Mouse (Mus musculus) layer of hippocampus, postnatal 14 days (tissue): ENCODE measurements around the gene Abca1. TPM values are rescaled to one million over a fixed set of nuclear protein-coding genes. Genes with fewer than 3 reads are reported as not detected.
A peak's percentile ranks its signal among the peaks of the same experiment; 100 is the strongest.

ENCODE experiments used
- DNase-seq, 2 experiments: peaks; one replicate each; pipeline ENCODE4 v3.0.0; 2021 to 2022; ENCODE audit warnings: low spot score in 2 of 2, mixed read lengths in 1 of 2
- total RNA-seq, 2 experiments: library from RNA; stranded (reverse); gene quantifications; 2 replicates each; pipeline ENCODE4 v1.2.3; 2021

Abca1 gene
- total RNA-seq, 2 experiments from 2014 or later = 30.1 to 33.6 TPM

DNA sequence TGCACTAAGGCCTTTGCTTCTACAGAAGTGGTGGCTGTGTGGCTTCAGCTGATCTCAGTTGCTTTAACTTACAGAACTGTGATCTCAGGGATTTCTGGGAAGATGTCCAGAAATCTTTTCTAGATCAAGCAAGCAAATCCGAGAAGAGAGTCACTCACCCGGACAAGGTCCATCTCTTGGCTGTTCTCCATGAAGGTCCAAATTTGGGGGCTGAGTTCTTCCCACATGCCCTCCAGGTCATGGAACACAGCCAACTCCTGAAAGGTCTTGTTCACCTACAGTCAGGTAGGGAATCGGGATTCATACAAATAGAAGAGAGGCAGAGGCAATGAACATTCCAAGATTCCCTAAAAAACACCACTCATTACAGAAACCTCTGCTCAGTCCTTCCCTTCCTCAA is 70.1 kb downstream of the Abca1 start:
- DNase-seq = no peak

GRCm38 (mm10) chr4:53088999-53089398 is 70.7 kb downstream of the Abca1 start:
- no peak for DNase-seq

- DNase-seq = no peak
Measured at GRCm38 (mm10) chr4:53086636-53087035, 73.1 kb downstream of the Abca1 start.

GRCm38 (mm10) chr4:53085634-53086033 is 74.1 kb downstream of the Abca1 start:
- DNase-seq = no peak

DNA sequence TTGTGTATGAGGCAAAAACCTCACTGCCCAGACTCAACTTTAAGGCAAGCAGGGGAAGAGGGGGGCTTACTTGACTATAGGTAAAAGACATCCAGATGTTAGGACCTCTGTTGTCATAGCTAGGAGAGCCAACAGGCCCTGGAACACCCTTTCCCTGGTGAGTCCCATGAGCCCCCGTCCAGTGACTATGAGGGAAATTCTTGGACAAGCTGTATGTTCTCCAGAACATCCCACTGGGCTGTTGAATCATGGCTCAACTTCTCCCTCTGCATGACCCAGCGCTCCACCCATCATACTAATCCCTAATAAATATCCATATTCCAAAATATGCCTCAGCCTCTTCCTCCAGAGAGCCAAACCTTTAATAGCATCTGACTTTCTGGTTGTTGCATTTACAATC is 76.6 kb downstream of the Abca1 start:
- no peak for DNase-seq

- DNase-seq = no peak
Measured at GRCm38 (mm10) chr4:53082451-53082850, 77.2 kb downstream of the Abca1 start.

- DNase-seq = no peak
Measured at GRCm38 (mm10) chr4:53081851-53082250, 77.8 kb downstream of the Abca1 start.

- no peak for DNase-seq
Measured at GRCm38 (mm10) chr4:53080290-53080689, 79.4 kb downstream of the Abca1 start.

GRCm38 (mm10) chr4:53078793-53079310 is 80.8 kb downstream of the Abca1 start:
- DNase-seq = no peak

DNA sequence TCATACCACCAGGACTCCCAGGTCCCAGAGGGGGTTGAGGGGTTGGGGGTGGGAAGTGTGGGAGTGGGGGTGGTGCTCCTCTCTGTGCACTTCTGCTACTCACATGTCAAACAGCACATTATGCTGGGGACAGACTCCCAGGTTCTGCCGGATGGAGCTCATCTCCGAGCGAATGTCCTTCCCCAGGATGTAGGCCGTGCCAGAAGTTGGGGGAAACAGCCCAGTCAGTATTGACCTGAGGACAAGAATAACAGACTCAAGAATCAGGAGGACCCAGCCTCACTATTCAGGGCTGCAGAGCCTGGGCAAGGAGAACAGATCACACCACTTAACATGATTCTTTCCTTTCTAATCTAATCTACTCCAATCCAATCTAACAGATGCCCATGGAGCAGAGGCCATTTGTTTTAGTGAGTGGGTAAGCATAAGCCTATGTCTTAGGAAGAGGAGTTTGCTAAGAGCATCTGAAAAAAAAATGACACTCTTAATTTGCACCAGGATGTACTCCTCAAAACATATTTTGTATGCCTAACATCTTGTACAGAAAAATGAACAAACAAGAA is 82.8 kb downstream of the Abca1 start:
- DNase-seq = peak in 1 of 2 experiments; percentile 22

- DNase-seq = no peak
Measured at GRCm38 (mm10) chr4:53073025-53073424, 86.7 kb downstream of the Abca1 start.

DNA sequence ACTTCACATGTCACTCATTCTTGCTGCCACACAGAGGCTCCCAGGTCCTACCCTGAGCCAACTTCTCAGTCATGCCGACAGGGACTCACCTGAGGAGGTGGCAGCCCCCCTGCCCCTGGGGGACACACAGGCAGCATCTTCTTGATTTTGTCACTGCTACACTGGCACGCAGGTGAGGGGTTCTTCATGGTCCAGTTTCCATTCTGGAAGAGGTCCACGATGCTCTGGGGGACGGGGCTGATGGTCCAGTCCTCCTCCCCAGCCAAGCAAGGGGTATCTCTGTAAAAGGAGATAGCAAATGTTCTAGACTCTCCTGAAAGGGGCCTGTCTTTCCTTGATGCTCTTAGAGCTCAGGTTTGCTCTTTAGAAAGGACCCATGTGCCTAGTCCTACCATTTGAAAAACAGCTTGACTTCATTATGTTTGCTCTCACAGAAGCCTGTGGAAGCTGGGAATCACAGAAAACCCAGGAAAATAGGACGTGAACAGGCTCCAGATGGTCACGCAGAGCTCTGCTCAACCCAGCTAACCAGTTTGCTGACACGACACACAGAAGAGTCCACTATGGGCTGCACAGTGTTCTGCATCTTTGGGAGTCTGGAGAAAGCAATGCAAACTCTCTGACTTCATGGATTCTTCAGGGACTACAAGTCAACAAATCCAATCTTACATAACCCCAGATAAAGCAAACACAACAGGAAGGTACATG is 97.2 kb downstream of the Abca1 start:
- peak; percentile 8 to 15 for DNase-seq

GRCm38 (mm10) chr4:53046238-53047022 is 113.3 kb downstream of the Abca1 start:
- DNase-seq = no peak

GRCm38 (mm10) chr4:53045807-53046206 is 113.9 kb downstream of the Abca1 start:
- no peak for DNase-seq

DNA sequence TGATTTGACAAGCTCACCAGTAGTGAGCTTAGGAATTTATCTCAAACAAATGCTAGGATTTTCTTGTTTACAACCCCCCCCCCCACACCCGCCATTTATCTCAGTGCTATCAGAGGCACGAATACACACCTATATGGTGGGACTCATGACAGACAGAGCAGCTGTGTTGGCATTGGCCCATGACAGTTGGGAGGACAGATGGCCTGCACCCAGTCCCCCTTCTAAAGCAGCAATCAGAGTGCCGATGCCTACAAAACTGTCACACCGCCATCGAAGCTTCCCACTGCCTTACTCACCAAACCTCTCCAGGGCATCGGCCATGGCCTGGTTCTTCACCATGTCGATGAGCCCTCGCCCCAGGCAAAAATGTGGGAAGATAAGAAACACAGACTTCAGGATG is 115.9 kb downstream of the Abca1 start:
- peak; percentile 35 to 70 for DNase-seq

DNA sequence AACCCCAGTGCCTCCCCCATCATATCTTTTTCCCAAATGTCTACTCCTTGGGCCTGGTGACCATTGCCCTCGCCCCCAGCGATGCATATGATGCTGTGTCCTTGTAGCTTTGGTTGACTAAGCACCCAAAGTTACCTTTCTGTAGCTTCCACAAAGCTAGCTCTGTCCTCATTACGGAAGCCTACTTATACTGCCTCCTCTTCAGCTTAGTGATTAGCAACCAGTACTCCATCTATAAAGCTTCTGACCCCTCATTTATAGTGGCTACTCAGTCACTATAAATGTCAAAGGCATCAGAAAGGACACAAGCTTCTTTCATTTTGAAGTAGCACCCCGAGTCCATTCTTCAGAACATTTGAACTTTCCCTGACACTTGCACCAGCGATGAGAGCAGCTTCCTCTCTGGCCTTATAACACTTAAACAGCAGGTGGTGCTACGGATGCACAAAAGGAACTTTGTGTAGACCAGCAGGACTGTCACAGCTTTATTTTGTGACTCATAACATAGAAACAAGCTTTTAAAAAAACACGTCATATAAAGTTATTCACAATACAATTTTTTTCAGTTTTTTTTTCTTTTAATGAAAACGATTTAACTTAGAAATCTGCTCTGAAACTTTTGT is 129.3 kb downstream of the Abca1 start:
- DNase-seq = peak in 1 of 2 experiments; percentile 40

- DNase-seq = no peak
Measured at GRCm38 (mm10) chr4:53027811-53028210, 131.9 kb downstream of the Abca1 start.

DNA sequence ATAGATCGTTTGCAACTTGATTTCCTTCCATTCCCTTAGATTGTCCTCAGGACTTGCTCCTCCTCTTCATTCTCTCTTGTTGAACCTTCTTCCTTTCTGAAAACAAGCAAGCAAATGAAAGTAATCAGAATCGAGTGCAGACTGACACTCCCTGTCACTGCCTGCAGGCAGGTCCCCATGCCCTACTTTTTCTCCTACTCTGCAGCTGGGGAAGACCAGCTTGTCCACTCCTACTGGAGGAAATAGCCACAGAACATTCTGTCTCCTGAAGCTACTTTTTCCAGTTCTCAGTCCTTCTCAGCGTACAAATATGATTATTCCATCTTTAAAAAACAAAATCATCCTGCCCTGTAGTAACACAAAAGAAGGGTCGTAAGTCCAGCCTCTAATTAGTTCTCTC is 135.3 kb downstream of the Abca1 start:
- no peak for DNase-seq

DNA sequence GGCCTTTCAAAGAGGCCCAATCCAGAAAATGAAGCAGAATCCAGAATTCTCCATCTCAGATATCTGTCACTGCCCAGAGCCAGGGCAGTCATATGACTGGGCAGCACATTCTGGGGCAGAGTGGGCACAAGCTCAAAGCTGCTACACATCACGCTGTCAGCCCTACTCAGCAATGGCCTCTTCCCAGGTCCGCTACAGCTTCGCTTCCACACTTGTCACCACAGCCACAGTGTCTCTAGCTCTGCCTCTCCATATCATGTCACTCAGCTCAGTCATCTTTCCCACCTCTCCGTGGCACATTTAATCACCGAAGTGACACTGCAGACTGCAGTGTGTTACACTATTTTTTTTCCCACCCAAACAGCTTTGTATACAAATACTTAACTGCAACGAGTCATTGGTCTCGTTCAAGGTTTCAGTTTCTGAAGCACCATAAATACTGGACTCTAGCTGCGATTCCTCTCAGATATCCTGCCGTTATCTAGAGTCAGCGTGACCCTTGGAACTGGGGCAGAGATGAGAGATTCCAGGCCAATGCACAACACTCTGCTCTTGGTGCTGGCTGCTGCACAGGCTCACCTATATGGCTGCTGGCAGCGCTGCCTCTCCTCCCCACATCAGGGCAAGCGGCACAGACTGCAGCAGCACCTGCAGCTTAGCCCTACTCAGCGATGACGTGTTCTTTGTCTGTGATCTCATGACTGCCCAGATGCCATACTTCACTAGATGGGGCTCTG is 136.3 kb downstream of the Abca1 start:
- no peak for DNase-seq

DNA sequence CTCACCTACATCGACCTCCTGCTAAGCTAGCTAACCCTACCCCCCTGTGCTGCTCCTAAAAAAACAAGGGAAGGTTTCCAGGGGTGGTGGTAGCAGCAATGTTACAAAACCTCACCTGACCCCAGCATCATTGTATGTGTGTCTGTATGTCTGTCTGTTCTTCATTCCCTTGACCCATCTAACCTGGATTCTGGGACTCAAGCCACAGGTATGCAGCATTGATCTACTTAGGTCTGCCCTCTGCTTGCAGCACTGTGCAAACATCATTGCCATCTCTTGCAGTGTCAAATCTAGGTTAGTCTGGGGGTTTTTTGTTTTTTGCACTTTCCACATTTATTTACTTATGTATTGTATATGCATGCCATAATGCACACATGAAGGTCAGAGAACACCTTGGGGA is 141.3 kb downstream of the Abca1 start:
- DNase-seq = no peak

DNA sequence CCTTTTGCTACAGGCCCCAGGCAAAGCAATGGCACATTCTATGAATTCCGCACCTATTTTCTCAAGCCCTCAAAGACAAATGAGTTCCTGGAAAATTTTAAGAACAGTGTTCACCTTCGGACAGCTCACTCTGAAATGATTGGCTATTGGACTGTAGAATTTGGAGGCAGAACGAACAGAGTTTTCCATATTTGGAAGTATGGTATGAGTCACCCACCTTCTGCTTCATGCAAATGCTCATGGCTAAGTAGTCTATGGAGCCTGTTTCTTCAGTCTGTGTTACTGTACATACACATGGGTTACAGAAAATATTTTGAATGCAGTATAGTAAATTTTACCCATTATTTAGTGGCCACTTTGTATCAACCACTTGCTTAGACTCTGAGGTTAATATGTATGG is 144.7 kb downstream of the Abca1 start:
- no peak for DNase-seq
